In the genomic region with DNA sequence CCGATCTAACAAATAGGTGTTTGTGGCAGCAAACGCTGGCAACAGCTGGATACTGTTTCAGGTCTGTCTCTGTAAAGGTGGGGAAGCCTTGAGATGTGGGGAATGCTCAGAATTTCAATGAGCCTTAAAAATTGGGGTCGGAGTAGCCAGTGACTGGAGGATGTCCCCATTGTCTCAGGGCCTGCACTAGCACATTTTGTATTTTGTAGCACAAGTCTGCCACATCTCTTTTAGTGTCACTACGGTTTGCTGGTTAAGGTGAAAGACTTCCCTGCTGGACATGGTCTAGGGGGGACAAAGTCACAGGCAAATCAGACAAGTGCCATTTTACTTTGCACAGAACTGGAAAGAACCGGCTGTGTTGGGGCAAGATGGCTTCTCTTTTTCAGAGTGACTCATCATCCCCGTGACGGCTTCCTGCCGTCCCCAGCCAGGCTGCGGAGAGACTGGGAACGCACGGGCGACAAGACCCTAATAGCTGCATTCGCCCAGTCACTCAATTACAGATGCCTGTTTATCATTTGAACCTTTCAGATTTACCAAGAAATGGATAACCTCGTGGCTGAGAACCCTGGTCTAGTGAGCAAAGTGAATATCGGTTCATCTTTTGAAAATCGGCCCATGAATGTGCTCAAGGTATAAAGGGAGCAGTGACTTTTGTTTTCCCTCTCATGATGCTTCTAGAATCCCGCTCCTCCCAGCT, we compare ENCODE assay signal across 8 mouse cellular contexts. TPM values are rescaled to one million over a fixed set of nuclear protein-coding genes. Genes with fewer than 3 reads are reported as not detected.
DNase-seq lines count a peak whose midpoint lies in the region; ATAC-seq and TF ChIP-seq lines count a peak whose summit lies in the region.

No protein-coding gene starts in this region.

- peaks cover 2% of the 10 kb centered on the region; the same call in 1 of the 2 replicates for H3K4me1 ChIP-seq in liver, adult 2 months (ENCODE audit: control insufficient read depth, insufficient read depth, low read length)
- H3K4me1 ChIP-seq in embryonic facial prominence, embryonic 12.5 days: peaks cover 57% of the 10 kb centered on the region
- peaks cover 12% of the 10 kb centered on the region; the same call in 1 of the 2 replicates for H3K4me1 ChIP-seq in hindbrain, postnatal 0 days (ENCODE audit: insufficient read depth, low read length)

- peak overlapping the region; percentile 36 for H3K4me2 ChIP-seq in embryonic facial prominence, embryonic 12.5 days (replicated peaks)
- H3K4me2 ChIP-seq in hindbrain, postnatal 0 days (ENCODE audit: low read depth, low read length): peak overlapping the region; percentile 62

- no peak for ATAC-seq in embryonic facial prominence, embryonic 12.5 days (ENCODE audit: insufficient number of reproducible peaks, insufficient read depth, low FRiP score, low TSS enrichment)
- ATAC-seq in hindbrain, postnatal 0 days: peak; percentile 83

- no peaks in the 10 kb centered on the region for H3K9me3 ChIP-seq in embryonic facial prominence, embryonic 12.5 days
- no peaks in the 10 kb centered on the region for H3K9me3 ChIP-seq in hindbrain, postnatal 0 days (ENCODE audit: low read length)

- peak overlapping the region; percentile 13; the same call in 1 of the 2 replicates for H3K4me3 ChIP-seq in liver, adult 2 months (ENCODE audit: insufficient read depth, low read depth, low read length)
- H3K4me3 ChIP-seq in embryonic facial prominence, embryonic 12.5 days: no peak overlapping the region
- H3K4me3 ChIP-seq in hindbrain, postnatal 0 days (ENCODE audit: low read length): peak overlapping the region; percentile 24
- H3K4me3 ChIP-seq in macrophage (ENCODE audit: inconsistent target): peak overlapping the region; percentile 19

- H3K9ac ChIP-seq in liver, adult 2 months (ENCODE audit: low read depth, low read length): no peak overlapping the region
- peak overlapping the region; percentile 46 for H3K9ac ChIP-seq in embryonic facial prominence, embryonic 12.5 days
- peak overlapping the region; percentile 59 for H3K9ac ChIP-seq in hindbrain, postnatal 0 days (replicated peaks; ENCODE audit: low read length)

- no peak for TF ChIP-seq POLR2A in liver, adult 2 months (IDR thresholded peaks at IDR 0.05; ENCODE audit: extremely low read depth, insufficient read depth, low read length)

- WGBS in liver, adult 2 months: 49% methylated on average over 17 of the region's 17 CpGs
- WGBS in embryonic facial prominence, embryonic 12.5 days: 11% methylated on average over 17 of the region's 17 CpGs
- WGBS in hindbrain, postnatal 0 days: 9% methylated on average over 17 of the region's 17 CpGs
- WGBS in macrophage (ENCODE audit: missing documents): 26% methylated on average over 17 of the region's 17 CpGs

- no peak for TF ChIP-seq CTCF in liver, adult 2 months (IDR thresholded peaks at IDR 0.05; ENCODE audit: low read depth, low read length)
- TF ChIP-seq CTCF in hindbrain, postnatal 0 days (IDR thresholded peaks at IDR 0.05; ENCODE audit: low read depth): no peak

- no peaks in the 10 kb centered on the region for H3K79me2 ChIP-seq in liver, adult 2 months (ENCODE audit: control insufficient read depth, insufficient read depth, low read length)
- no peaks in the 10 kb centered on the region for H3K79me2 ChIP-seq in macrophage (ENCODE audit: inconsistent target)

- H3K27ac ChIP-seq in liver, adult 2 months (replicated peaks; ENCODE audit: insufficient read depth, low read depth, low read length): no peak overlapping the region
- H3K27ac ChIP-seq in embryonic facial prominence, embryonic 12.5 days: peak overlapping the region; percentile 97
- peak overlapping the region; percentile 88 for H3K27ac ChIP-seq in hindbrain, postnatal 0 days
- H3K27ac ChIP-seq in macrophage: no peak overlapping the region

- H3K27me3 ChIP-seq in liver, adult 2 months (ENCODE audit: control insufficient read depth, insufficient read depth, low read length): peaks cover under 1% of the 10 kb centered on the region; the same call in 1 of the 2 replicates
- no peaks in the 10 kb centered on the region for H3K27me3 ChIP-seq in embryonic facial prominence, embryonic 12.5 days
- H3K27me3 ChIP-seq in hindbrain, postnatal 0 days (ENCODE audit: insufficient read depth, low read length): no peaks in the 10 kb centered on the region
- H3K27me3 ChIP-seq in splenic B cell, adult 2 months (ENCODE audit: control insufficient read depth, insufficient read depth, low read length, poor library complexity, severe bottlenecking): no peaks in the 10 kb centered on the region; the same call in 1 of the 2 replicates

- H3K36me3 ChIP-seq in liver, adult 2 months (ENCODE audit: control insufficient read depth, insufficient read depth, low read length): no peaks in the 10 kb centered on the region
- no peaks in the 10 kb centered on the region for H3K36me3 ChIP-seq in embryonic facial prominence, embryonic 12.5 days
- no peaks in the 10 kb centered on the region for H3K36me3 ChIP-seq in hindbrain, postnatal 0 days (ENCODE audit: insufficient read depth, low read length)
- H3K36me3 ChIP-seq in macrophage (ENCODE audit: inconsistent target): no peaks in the 10 kb centered on the region
- H3K36me3 ChIP-seq in splenic B cell, adult 2 months (ENCODE audit: control insufficient read depth, insufficient read depth, low read length, poor library complexity, severe bottlenecking): no peaks in the 10 kb centered on the region

- DNase-seq in liver, adult 2 months (ENCODE audit: extremely low read depth, low read depth, low spot score): no peak
- no peak for DNase-seq in liver
- DNase-seq in adrenal gland, postnatal 25 days: peak; percentile 32
- peak; percentile 78 for DNase-seq in hindbrain, postnatal 0 days (ENCODE audit: low spot score)
- DNase-seq in splenic B cell, adult 2 months (ENCODE audit: low read depth, low spot score): peak; percentile 29
- no peak for DNase-seq in gastrocnemius, adult 18-20 months (ENCODE audit: low spot score)

RNA-seq across cellular contexts. Expression of a gene that starts 5.3 kb away (rescaled TPM):
- total RNA-seq in liver, adult 2 months (2014; rRNA removed): 6.5 and 32.6 TPM in 2 replicates
- 0.12 TPM in 1 of 2 replicates, not detected in the other for polyA plus RNA-seq in liver, adult 2 months (2012; rRNA removed)
- total RNA-seq in adrenal gland, postnatal 25 days (2021): 0.52 and 0.90 TPM in 2 replicates
- polyA plus RNA-seq in embryonic facial prominence, embryonic 12.5 days (2016; fragmentation: Nextera tagmentation; extraction: Ambion mirVana): 4.2 and 7.6 TPM in 2 replicates
- 6.2 and 8.1 TPM in 2 replicates for total RNA-seq in hindbrain, postnatal 0 days (2014; rRNA removed)
- polyA plus RNA-seq in hindbrain, postnatal 0 days (2015; fragmentation: Nextera tagmentation; extraction: Ambion mirVana): 14.9 and 15.7 TPM in 2 replicates
- not detected for total RNA-seq in macrophage (2018; cell fraction: chromatin; rRNA removed)
- under 1 TPM in 3 of 26 experiments, not detected in 23; 0.11 to 0.41 (median 0.20) TPM for total RNA-seq in macrophage (2018; cell fraction: cytosol; rRNA removed)
- not detected for total RNA-seq in macrophage (2018; cell fraction: nucleus; rRNA removed)
- polyA plus RNA-seq in macrophage (2018): 0.20 TPM in 1 of 3 replicates, not detected in the others
- total RNA-seq in gastrocnemius, adult 18-20 months (2021): not detected

RNA-seq across cellular contexts. Expression of a gene that starts 21.4 kb away (rescaled TPM):
- total RNA-seq in liver, adult 2 months (2014; rRNA removed): not detected in 2 replicates
- polyA plus RNA-seq in liver, adult 2 months (2012; rRNA removed): not detected in 2 replicates
- total RNA-seq in adrenal gland, postnatal 25 days (2021): 1.2 and 1.7 TPM in 2 replicates
- 0.79 and 1.3 TPM in 2 replicates for polyA plus RNA-seq in embryonic facial prominence, embryonic 12.5 days (2016; fragmentation: Nextera tagmentation; extraction: Ambion mirVana)
- 0.11 and 0.16 TPM in 2 replicates for total RNA-seq in hindbrain, postnatal 0 days (2014; rRNA removed)
- 0.45 and 0.53 TPM in 2 replicates for polyA plus RNA-seq in hindbrain, postnatal 0 days (2015; fragmentation: Nextera tagmentation; extraction: Ambion mirVana)
- total RNA-seq in macrophage (2018; cell fraction: chromatin; rRNA removed): not detected
- not detected for total RNA-seq in macrophage (2018; cell fraction: cytosol; rRNA removed)
- total RNA-seq in macrophage (2018; cell fraction: nucleus; rRNA removed): not detected
- not detected in 3 replicates for polyA plus RNA-seq in macrophage (2018)
- total RNA-seq in gastrocnemius, adult 18-20 months (2021): not detected

RNA-seq across cellular contexts. Expression of a gene that starts 37.1 kb away (rescaled TPM):
- 0.20 TPM in 1 of 2 replicates, not detected in the other for total RNA-seq in liver, adult 2 months (2014; rRNA removed)
- not detected in 2 replicates for polyA plus RNA-seq in liver, adult 2 months (2012; rRNA removed)
- 0.55 TPM in 1 of 2 replicates, not detected in the other for total RNA-seq in adrenal gland, postnatal 25 days (2021)
- 0.14 and 0.33 TPM in 2 replicates for polyA plus RNA-seq in embryonic facial prominence, embryonic 12.5 days (2016; fragmentation: Nextera tagmentation; extraction: Ambion mirVana)
- 0.26 TPM in 1 of 2 replicates, not detected in the other for total RNA-seq in hindbrain, postnatal 0 days (2014; rRNA removed)
- 0.18 and 0.39 TPM in 2 replicates for polyA plus RNA-seq in hindbrain, postnatal 0 days (2015; fragmentation: Nextera tagmentation; extraction: Ambion mirVana)
- total RNA-seq in macrophage (2018; cell fraction: chromatin; rRNA removed): not detected
- total RNA-seq in macrophage (2018; cell fraction: cytosol; rRNA removed): under 1 TPM in 5 of 26 experiments, not detected in 21; 0.10 to 0.26 (median 0.15) TPM
- total RNA-seq in macrophage (2018; cell fraction: nucleus; rRNA removed): under 1 TPM in 2 of 26 experiments, not detected in 24; 0.36 to 0.55 TPM
- polyA plus RNA-seq in macrophage (2018): not detected in 3 replicates
- total RNA-seq in gastrocnemius, adult 18-20 months (2021): not detected

RNA-seq across cellular contexts. Expression of a gene that starts 37.1 kb away (rescaled TPM):
- total RNA-seq in liver, adult 2 months (2014; rRNA removed): 9.2 and 12.0 TPM in 2 replicates
- 18.4 and 23.5 TPM in 2 replicates for polyA plus RNA-seq in liver, adult 2 months (2012; rRNA removed)
- 25.9 and 28.9 TPM in 2 replicates for total RNA-seq in adrenal gland, postnatal 25 days (2021)
- polyA plus RNA-seq in embryonic facial prominence, embryonic 12.5 days (2016; fragmentation: Nextera tagmentation; extraction: Ambion mirVana): 37.8 and 38.6 TPM in 2 replicates
- 35.3 and 50.0 TPM in 2 replicates for total RNA-seq in hindbrain, postnatal 0 days (2014; rRNA removed)
- polyA plus RNA-seq in hindbrain, postnatal 0 days (2015; fragmentation: Nextera tagmentation; extraction: Ambion mirVana): 23.2 and 25.0 TPM in 2 replicates
- total RNA-seq in macrophage (2018; cell fraction: chromatin; rRNA removed): 10 to 100 TPM in 22 of 26 experiments, 1 to 10 TPM in 4; 5.4 to 60.0 (median 27.1) TPM
- total RNA-seq in macrophage (2018; cell fraction: cytosol; rRNA removed): 10 to 100 TPM; 12.1 to 36.9 (median 20.6) TPM
- total RNA-seq in macrophage (2018; cell fraction: nucleus; rRNA removed): 10 to 100 TPM in 22 of 26 experiments, 1 to 10 TPM in 4; 7.7 to 56.1 (median 31.0) TPM
- polyA plus RNA-seq in macrophage (2018): 16.3 to 23.2 TPM (median 16.4 TPM) in 3 replicates
- 10 to 100 TPM in 1 of 2 experiments, 1 to 10 TPM in 1; 9.6 to 10.8 TPM for total RNA-seq in gastrocnemius, adult 18-20 months (2021)

Comparison
In these comparisons a context has a peak if more than half of its experiments do, and no peak if none do; other contexts are left out.
1. DNase-seq: peak in adrenal gland, postnatal 25 days (single experiment), hindbrain, postnatal 0 days (single experiment) and splenic B cell, adult 2 months (single experiment); none in liver, adult 2 months (single experiment), liver (single experiment) and gastrocnemius, adult 18-20 months (single experiment).
2. H3K27ac ChIP-seq: peak in embryonic facial prominence, embryonic 12.5 days (single experiment) and hindbrain, postnatal 0 days (single experiment); none in liver, adult 2 months (single experiment) and macrophage (single experiment).